Mouse (Mus musculus) liver, adult (tissue): ENCODE results near the gene Fxyd5.

Experiments
- GATA4 ChIP-seq: IDR thresholded peaks from 2 replicates; pipeline ENCODE4 v1.6.1; 2014; ENCODE audit warnings: mild to moderate bottlenecking, low read length; ENCODE audit not compliant: insufficient replicate concordance

Fxyd5 gene

GRCm38 (mm10) chr7:31035291-31035690 lies 7.0 kb downstream of the Fxyd5 start:
- no peak for TF ChIP-seq GATA4

GRCm38 (mm10) chr7:31034789-31035188 lies 7.5 kb downstream of the Fxyd5 start:
- no peak for TF ChIP-seq GATA4

GRCm38 (mm10) chr7:31033409-31034165 lies 8.7 kb downstream of the Fxyd5 start:
- TF ChIP-seq GATA4: no peak

GRCm38 (mm10) chr7:31031731-31032130 lies 10.6 kb downstream of the Fxyd5 start:
- no peak for TF ChIP-seq GATA4

- no peak for TF ChIP-seq GATA4
Observed at GRCm38 (mm10) chr7:31030717-31031116, 11.6 kb downstream of the Fxyd5 start.

- TF ChIP-seq GATA4: no peak
Observed at GRCm38 (mm10) chr7:31028609-31029008, 13.7 kb downstream of the Fxyd5 start.

GRCm38 (mm10) chr7:31017104-31017901 lies 25.0 kb downstream of the Fxyd5 start:
- no peak for TF ChIP-seq GATA4

GRCm38 (mm10) chr7:31012971-31013370 lies 29.3 kb downstream of the Fxyd5 start:
- TF ChIP-seq GATA4: no peak

- no peak for TF ChIP-seq GATA4
Observed at GRCm38 (mm10) chr7:31008889-31009288, 33.4 kb downstream of the Fxyd5 start.

GRCm38 (mm10) chr7:31008175-31008574 lies 34.1 kb downstream of the Fxyd5 start:
- TF ChIP-seq GATA4: no peak

- TF ChIP-seq GATA4: no peak
Observed at GRCm38 (mm10) chr7:31007775-31008174, 34.5 kb downstream of the Fxyd5 start.

- no peak for TF ChIP-seq GATA4
Observed at GRCm38 (mm10) chr7:31002650-31003049, 39.6 kb downstream of the Fxyd5 start.

- no peak for TF ChIP-seq GATA4
Observed at GRCm38 (mm10) chr7:31000505-31001020, 41.7 kb downstream of the Fxyd5 start.

- TF ChIP-seq GATA4: no peak
Observed at GRCm38 (mm10) chr7:30996491-30996890, 45.8 kb downstream of the Fxyd5 start.

GRCm38 (mm10) chr7:30993986-30994385 lies 48.3 kb downstream of the Fxyd5 start:
- no peak for TF ChIP-seq GATA4

- no peak for TF ChIP-seq GATA4
Observed at GRCm38 (mm10) chr7:30992148-30992547, 50.1 kb downstream of the Fxyd5 start.
